Mouse (Mus musculus) ES-Bruce4 (cell line): ENCODE data around the gene Gria1.

Experiments
- CTCF ChIP-seq: IDR thresholded peaks from one replicate; pipeline ENCODE4 v1.8.1; 2011; ENCODE audit warnings: low read depth, low read length
- EP300 ChIP-seq: IDR thresholded peaks from 2 replicates; pipeline ENCODE4 v1.6.1; 2011; ENCODE audit warnings: low read depth, low read length; ENCODE audit not compliant: insufficient read depth

GRCm38 (mm10) chr11:57011691-57012039, 478 bp downstream of the Gria1 start:
- TF ChIP-seq EP300, result no peak
- TF ChIP-seq CTCF, result no peak
